Mouse (Mus musculus) heart, adult 2 months (tissue): ENCODE results near the gene Otos.

Experiments
- CTCF ChIP-seq: fragments of 200-600 bp; IDR thresholded peaks from 2 replicates; pipeline ENCODE4 v1.8.1; 2022; ENCODE audit warnings: antibody characterized with exemption, mild to moderate bottlenecking, moderate library complexity
- POLR2A ChIP-seq: fragments of 200-500 bp; IDR thresholded peaks from 2 replicates; pipeline ENCODE4 v1.6.1; 2011; ENCODE audit warnings: mild to moderate bottlenecking, low read depth, low read length, control low read depth; ENCODE audit not compliant: insufficient read depth

DNA sequence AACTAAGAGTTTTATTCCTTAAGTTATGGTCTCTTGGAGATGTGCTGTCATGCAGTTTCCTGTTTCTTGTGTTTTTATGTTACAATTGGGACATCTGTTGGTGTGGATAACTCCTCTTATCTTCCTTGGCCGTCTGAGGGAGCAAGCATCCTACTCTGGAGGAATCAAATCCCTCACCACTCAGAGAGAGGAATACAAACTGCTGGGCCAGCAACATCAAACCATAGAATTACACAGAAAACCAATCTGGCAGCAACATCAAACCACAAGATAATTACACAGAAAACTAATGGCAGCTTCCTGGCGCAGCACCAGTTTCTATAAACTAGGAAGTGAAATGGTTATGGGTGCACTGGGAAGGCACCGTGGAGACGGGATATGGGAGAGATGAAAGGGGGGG is 20.4 kb downstream of the Otos start:
- TF ChIP-seq CTCF, result no peak
- TF ChIP-seq POLR2A, result no peak
